Mouse (Mus musculus) heart, embryonic 13.5 days (tissue): ENCODE data around the gene Tns3. TPM values are rescaled to one million over a fixed set of nuclear protein-coding genes. Genes with fewer than 3 reads are reported as not detected.

Experiments used
- ATAC-seq: fragments of 200-750 bp; cut with Nextera tagmentation; 2 replicates; pipeline ENCODE4 v1.8.0; 2017; ENCODE audit warnings: moderate TSS enrichment; ENCODE audit not compliant: insufficient number of reproducible peaks, low FRiP score, low TSS enrichment; ENCODE audit errors: extremely low read depth
- H3K27ac ChIP-seq: fragments of 300-500 bp; sonication (generic); replicated peaks from 2 replicates; pipeline ENCODE4 v1.5.1; 2015; ENCODE audit warnings: moderate library complexity, mild to moderate bottlenecking, inconsistent platforms
- H3K27me3 ChIP-seq: fragments of 300-500 bp; sonication (generic); replicated peaks from 2 replicates; pipeline ENCODE4 v1.6.1; 2015; ENCODE audit warnings: mild to moderate bottlenecking, inconsistent platforms
- H3K36me3 ChIP-seq: fragments of 300-500 bp; sonication (generic); 2 replicates; pipeline ENCODE4 v1.6.1; 2015; ENCODE audit warnings: mild to moderate bottlenecking, inconsistent platforms
- H3K4me1 ChIP-seq: fragments of 300-500 bp; sonication (generic); 2 replicates; pipeline ENCODE4 v1.6.1; 2015; ENCODE audit warnings: inconsistent platforms
- H3K4me2 ChIP-seq: fragments of 300-500 bp; sonication (generic); 2 replicates; pipeline ENCODE4 v1.6.1; 2015; ENCODE audit warnings: inconsistent platforms, mild to moderate bottlenecking, moderate library complexity
- H3K4me3 ChIP-seq: fragments of 300-500 bp; sonication (generic); 2 replicates; pipeline ENCODE4 v1.5.1; 2015; ENCODE audit warnings: moderate library complexity, mild to moderate bottlenecking, inconsistent platforms
- H3K9ac ChIP-seq: fragments of 300-500 bp; sonication (generic); 2 replicates; pipeline ENCODE4 v1.6.1; 2015; ENCODE audit warnings: inconsistent platforms, mild to moderate bottlenecking, moderate library complexity
- H3K9me3 ChIP-seq: fragments of 300-500 bp; sonication (generic); 2 replicates; pipeline ENCODE4 v1.6.1; 2016; ENCODE audit warnings: inconsistent platforms
- WGBS: fragments of 180-500 bp; shearing (Covaris S2); methylation state at CpG from one replicate; pipeline ENCODE4 v1.1.7; 2015; ENCODE audit warnings: mixed read lengths; 5-methylcytosine and 5-hydroxymethylcytosine counted together
- polyA plus RNA-seq: library from polyadenylated mRNA; unstranded; fragments of >200 nt; fragmentation: Nextera tagmentation; extraction: Ambion mirVana; gene quantifications from 2 replicates; pipeline ENCODE4 v1.2.1, GENCODE M21; 2015

Tns3 gene
- polyA plus RNA-seq, 1 experiment from 2014 or later: 15.2 TPM

GRCm38 (mm10) chr11:8610456-8610855, 53.9 kb downstream of the Tns3 start:
- H3K27ac ChIP-seq: no peak overlapping the region
- no peaks in the 10 kb centered on the region for H3K27me3 ChIP-seq
- ATAC-seq: no peak
- H3K4me1 ChIP-seq: peaks cover 28% of the 10 kb centered on the region
- 56% methylated on average over 7 of the region's 7 CpGs for WGBS
- no peak overlapping the region for H3K4me3 ChIP-seq
- H3K36me3 ChIP-seq: peaks cover 29% of the 10 kb centered on the region
- H3K9ac ChIP-seq: no peak overlapping the region
- no peaks in the 10 kb centered on the region for H3K9me3 ChIP-seq
- H3K4me2 ChIP-seq: no peak overlapping the region

DNA sequence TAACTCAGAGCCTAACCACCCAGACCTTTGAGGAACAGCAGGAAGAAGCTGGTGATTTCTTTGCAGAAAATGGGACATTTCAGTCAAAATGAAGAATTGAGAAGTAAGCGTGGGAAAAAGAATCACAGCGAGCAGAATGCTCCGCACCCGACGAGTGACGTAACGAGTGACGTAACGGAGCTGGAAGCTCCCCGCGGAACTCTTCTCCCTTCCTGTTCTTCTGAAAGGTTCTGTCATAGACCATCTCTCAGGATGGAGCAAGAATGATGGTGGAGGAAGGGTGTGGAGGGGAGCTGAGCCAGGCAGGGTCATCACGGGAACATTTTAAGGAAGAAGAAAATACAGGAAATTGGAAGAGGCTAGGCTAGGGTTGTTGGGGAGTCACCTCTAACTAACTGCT, 54.5 kb downstream of the Tns3 start:
- no peak for ATAC-seq
- Histone ChIP-seq H3K9ac (no peak overlapping the region), H3K27ac (no peak overlapping the region), H3K4me1 (peaks cover 25% of the 10 kb centered on the region), H3K9me3 (no peaks in the 10 kb centered on the region), H3K4me3 (no peak overlapping the region), H3K4me2 (no peak overlapping the region), H3K36me3 (peaks cover 33% of the 10 kb centered on the region), H3K27me3 (no peaks in the 10 kb centered on the region)
- WGBS: 70% methylated on average over 12 of the region's 12 CpGs

GRCm38 (mm10) chr11:8607123-8607522, 57.2 kb downstream of the Tns3 start:
- 94% methylated on average over 1 of the region's 1 CpGs for WGBS
- Histone ChIP-seq H3K4me1 (peaks cover 25% of the 10 kb centered on the region), H3K4me3 (no peak overlapping the region), H3K27me3 (no peaks in the 10 kb centered on the region), H3K27ac (no peak overlapping the region), H3K4me2 (no peak overlapping the region), H3K9ac (no peak overlapping the region), H3K9me3 (no peaks in the 10 kb centered on the region), H3K36me3 (peaks cover 17% of the 10 kb centered on the region; the same call in 1 of the 2 replicates)
- no peak for ATAC-seq

DNA sequence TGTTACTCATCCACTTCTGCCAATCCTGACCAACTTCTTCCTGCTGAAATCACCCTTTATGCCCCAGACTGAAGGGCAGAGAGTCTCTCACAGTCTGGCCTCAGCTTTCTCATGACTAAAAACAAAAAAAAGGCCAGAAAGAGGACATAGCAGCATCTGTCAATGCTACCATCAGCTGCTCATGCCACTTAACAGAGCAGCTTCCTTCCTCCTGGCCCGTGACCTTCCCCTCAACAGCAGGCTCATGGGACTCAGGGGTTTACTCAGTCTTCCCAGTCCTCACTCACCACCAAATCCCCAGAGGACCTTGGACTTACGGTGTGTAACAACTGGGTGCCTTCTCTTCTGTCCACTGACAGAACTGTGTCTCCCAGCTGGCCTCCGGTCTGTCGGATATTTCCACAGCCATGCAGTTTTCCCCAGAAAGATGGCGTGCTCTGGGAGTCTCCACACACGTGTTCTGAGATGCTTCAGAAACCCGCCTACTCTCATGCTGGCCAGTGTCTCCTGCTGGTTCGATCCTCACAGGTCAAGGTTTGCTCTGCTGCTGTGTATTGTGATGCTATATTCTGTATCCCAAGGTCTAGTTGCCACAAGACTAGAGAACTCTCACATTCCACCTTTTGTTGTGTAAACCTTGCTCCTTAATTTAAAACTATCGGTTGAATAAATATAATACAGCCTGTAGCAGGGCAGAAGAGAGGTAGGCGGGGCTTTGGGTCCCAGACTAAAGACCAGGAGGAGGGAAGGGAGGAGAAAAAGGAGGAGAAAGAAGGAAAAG, 59.4 kb downstream of the Tns3 start:
- Histone ChIP-seq H3K4me3 (no peak overlapping the region), H3K27ac (no peak overlapping the region), H3K4me1 (peaks cover 22% of the 10 kb centered on the region), H3K9ac (no peak overlapping the region), H3K36me3 (peaks cover 17% of the 10 kb centered on the region; the same call in 1 of the 2 replicates), H3K4me2 (no peak overlapping the region), H3K27me3 (no peaks in the 10 kb centered on the region), H3K9me3 (no peaks in the 10 kb centered on the region)
- ATAC-seq: no peak
- 78% methylated on average over 10 of the region's 10 CpGs for WGBS

GRCm38 (mm10) chr11:8602606-8603005, 61.7 kb downstream of the Tns3 start:
- no peak overlapping the region for H3K4me2 ChIP-seq
- ATAC-seq: no peak
- no peak overlapping the region for H3K27ac ChIP-seq
- no peak overlapping the region for H3K4me3 ChIP-seq
- 94% methylated on average over 1 of the region's 1 CpGs for WGBS
- no peaks in the 10 kb centered on the region for H3K9me3 ChIP-seq
- peaks cover 11% of the 10 kb centered on the region for H3K4me1 ChIP-seq
- H3K36me3 ChIP-seq: peaks cover 18% of the 10 kb centered on the region; the same call in 1 of the 2 replicates
- H3K27me3 ChIP-seq: no peaks in the 10 kb centered on the region
- no peak overlapping the region for H3K9ac ChIP-seq

GRCm38 (mm10) chr11:8601411-8601821, 62.9 kb downstream of the Tns3 start:
- Histone ChIP-seq H3K4me1 (peaks cover 11% of the 10 kb centered on the region), H3K27me3 (no peaks in the 10 kb centered on the region), H3K4me2 (no peak overlapping the region), H3K36me3 (peaks cover 23% of the 10 kb centered on the region), H3K9ac (no peak overlapping the region), H3K27ac (no peak overlapping the region), H3K9me3 (no peaks in the 10 kb centered on the region), H3K4me3 (no peak overlapping the region)
- WGBS: 63% methylated on average over 7 of the region's 7 CpGs
- no peak for ATAC-seq

DNA sequence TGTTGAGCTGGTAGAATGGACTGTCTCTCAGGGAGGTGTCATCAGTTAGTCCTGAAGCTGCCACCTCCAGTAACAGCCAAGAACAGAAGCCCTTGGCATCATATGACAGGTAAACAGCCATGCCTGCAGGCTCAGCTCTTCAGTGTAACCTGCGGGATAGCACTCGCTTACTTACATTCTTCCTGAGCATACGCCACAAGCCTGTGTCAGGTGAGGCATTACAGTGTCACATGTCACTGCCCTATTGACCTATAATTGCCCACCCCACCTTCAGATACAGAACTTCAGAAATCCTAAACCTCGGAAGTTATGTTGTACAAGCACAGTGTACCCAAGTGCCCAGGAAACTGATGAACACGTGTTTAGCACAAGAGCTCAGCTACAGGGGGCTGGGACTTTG, 68.7 kb downstream of the Tns3 start:
- H3K9me3 ChIP-seq: no peaks in the 10 kb centered on the region
- H3K36me3 ChIP-seq: peaks cover 14% of the 10 kb centered on the region
- H3K9ac ChIP-seq: no peak overlapping the region
- H3K4me3 ChIP-seq: no peak overlapping the region
- no peak for ATAC-seq
- no peaks in the 10 kb centered on the region for H3K27me3 ChIP-seq
- WGBS: 85% methylated on average over 5 of the region's 5 CpGs
- peaks cover 18% of the 10 kb centered on the region for H3K4me1 ChIP-seq
- H3K27ac ChIP-seq: no peak overlapping the region
- H3K4me2 ChIP-seq: no peak overlapping the region

DNA sequence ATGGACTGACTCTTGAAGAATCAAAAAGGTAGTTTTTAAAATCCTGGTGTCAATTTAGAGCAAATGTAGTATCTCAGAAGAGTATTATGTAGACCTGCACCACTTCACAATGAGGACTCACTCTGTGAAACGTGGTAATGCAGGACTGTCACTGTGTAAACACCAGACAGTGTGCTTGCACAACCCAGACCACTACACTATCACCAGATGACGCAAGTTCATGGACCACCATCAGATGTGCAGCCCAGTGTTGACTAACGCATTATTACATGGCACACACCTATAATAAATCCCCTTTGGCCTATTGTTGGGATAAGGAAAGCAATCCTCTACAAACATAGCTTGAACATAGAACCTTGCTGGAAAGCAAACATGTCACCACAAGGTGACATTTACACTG, 71.2 kb downstream of the Tns3 start:
- no peak overlapping the region for H3K9ac ChIP-seq
- ATAC-seq: no peak
- H3K9me3 ChIP-seq: no peaks in the 10 kb centered on the region
- H3K4me1 ChIP-seq: peaks cover 30% of the 10 kb centered on the region
- H3K27me3 ChIP-seq: no peaks in the 10 kb centered on the region
- H3K4me2 ChIP-seq: no peak overlapping the region
- peaks cover 19% of the 10 kb centered on the region for H3K36me3 ChIP-seq
- no peak overlapping the region for H3K27ac ChIP-seq
- WGBS: 79% methylated on average over 3 of the region's 3 CpGs
- H3K4me3 ChIP-seq: no peak overlapping the region

DNA sequence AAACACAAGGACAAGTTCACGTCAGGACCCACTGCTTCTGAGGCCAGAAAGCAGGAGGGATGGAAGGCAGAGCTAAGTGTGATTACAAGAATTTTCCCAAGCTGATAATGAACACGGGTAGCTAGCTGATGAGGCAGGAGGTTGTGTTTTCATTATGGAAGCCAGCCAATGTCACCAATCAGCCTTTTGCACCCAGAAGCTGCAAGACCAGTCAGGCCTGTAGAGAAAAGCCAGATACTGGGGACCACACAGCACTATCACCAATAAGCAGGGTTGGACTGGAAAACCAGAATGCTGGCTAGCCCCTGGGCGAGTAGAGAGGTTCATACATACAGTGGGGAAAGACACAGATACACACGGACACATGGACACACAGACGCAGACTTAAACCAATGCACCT, 73.1 kb downstream of the Tns3 start:
- peaks cover 42% of the 10 kb centered on the region for H3K4me1 ChIP-seq
- no peaks in the 10 kb centered on the region for H3K27me3 ChIP-seq
- no peak overlapping the region for H3K4me2 ChIP-seq
- H3K27ac ChIP-seq: peak overlapping the region; percentile 46
- no peaks in the 10 kb centered on the region for H3K9me3 ChIP-seq
- no peak overlapping the region; the same call in 1 of the 2 replicates for H3K9ac ChIP-seq
- ATAC-seq: peak; percentile 43
- no peak overlapping the region for H3K4me3 ChIP-seq
- H3K36me3 ChIP-seq: peaks cover 6% of the 10 kb centered on the region; the same call in 1 of the 2 replicates
- 51% methylated on average over 5 of the region's 5 CpGs for WGBS

- WGBS: 52% methylated on average over 9 of the region's 9 CpGs
- H3K4me1 ChIP-seq: peaks cover 61% of the 10 kb centered on the region
- H3K27ac ChIP-seq: peak overlapping the region; percentile 34; the same call in 1 of the 2 replicates
These were observed 75.0 kb downstream of the Tns3 start for GRCm38 (mm10) chr11:8589226-8589905.

GRCm38 (mm10) chr11:8587941-8588340, 76.4 kb downstream of the Tns3 start:
- H3K4me2 ChIP-seq: no peak overlapping the region
- H3K27me3 ChIP-seq: no peaks in the 10 kb centered on the region
- WGBS: 85% methylated on average over 3 of the region's 3 CpGs
- peaks cover 6% of the 10 kb centered on the region; the same call in 1 of the 2 replicates for H3K36me3 ChIP-seq
- no peak overlapping the region for H3K4me3 ChIP-seq
- no peak overlapping the region for H3K9ac ChIP-seq
- no peak overlapping the region for H3K27ac ChIP-seq
- peaks cover 73% of the 10 kb centered on the region for H3K4me1 ChIP-seq
- no peaks in the 10 kb centered on the region for H3K9me3 ChIP-seq
- no peak for ATAC-seq

More at GRCm38 (mm10) chr11:8589226-8589905, 75.0 kb downstream of the Tns3 start:
- Histone ChIP-seq H3K4me3 (no peak overlapping the region), H3K4me2 (no peak overlapping the region), H3K9me3 (no peaks in the 10 kb centered on the region), H3K9ac (no peak overlapping the region), H3K27me3 (no peaks in the 10 kb centered on the region), H3K36me3 (peaks cover 6% of the 10 kb centered on the region; the same call in 1 of the 2 replicates)
- no peak for ATAC-seq
